In the genomic region with DNA sequence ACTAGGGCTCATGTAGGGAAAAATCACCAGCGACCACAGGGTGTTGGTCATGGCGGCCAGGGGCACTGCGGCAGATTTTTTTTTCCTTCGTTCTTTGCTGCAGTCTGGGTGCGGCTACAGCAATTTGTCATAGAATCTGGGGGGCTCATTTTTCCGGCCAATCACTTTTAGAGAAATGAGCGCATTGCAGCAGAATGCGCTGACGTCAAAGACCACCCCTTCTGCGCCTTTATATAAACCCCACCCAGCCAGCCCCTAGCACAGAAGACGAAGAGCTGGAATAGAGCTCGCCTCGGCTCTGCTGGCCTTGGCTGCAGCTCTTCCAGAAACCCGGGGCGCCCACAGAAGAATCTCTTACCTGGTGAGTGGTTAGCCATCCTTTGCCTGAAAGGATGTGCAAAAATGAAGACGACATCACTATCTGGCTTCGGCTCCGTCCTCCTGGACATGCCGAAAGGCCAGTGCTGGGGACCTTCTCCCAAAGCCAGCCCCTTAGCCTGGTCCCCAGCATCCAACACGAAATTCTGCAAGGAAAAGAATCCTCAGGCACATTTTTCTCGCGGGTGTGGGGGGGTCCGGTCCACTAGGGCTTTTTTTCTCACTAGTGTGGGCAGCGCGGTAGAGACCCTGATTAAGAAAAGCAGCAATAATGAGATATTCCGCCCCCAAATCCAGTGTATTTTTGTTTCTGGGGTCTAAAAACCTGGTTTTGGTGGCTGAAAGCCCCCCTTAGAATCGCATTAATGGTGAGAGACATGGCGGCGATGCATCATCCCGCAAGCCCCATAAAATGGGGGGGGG, we compare ENCODE assay signal across 9 mouse cellular contexts. TPM values are rescaled to one million over a fixed set of nuclear protein-coding genes. Genes with fewer than 3 reads are reported as not detected.
A peak's percentile ranks its signal among the peaks of the same experiment; 100 is the strongest.
DNase-seq lines count a peak whose midpoint lies in the region; ATAC-seq and TF ChIP-seq lines count a peak whose summit lies in the region.
"Had no signal": no experiment of that assay in that cellular context is flagged by ENCODE, and none has a peak within 500 bp of the region (broad histone marks: within the 10 kb centered on the region; RNA-seq: fewer than 3 reads in every experiment).

No protein-coding gene starts in this region.

- 0 out of 2 replicates have a peak, but pooled peaks cover 2% of the 10 kb centered on the region for H3K36me3 ChIP-seq in midbrain, postnatal 0 days (ENCODE audit: insufficient read depth, low read length)

- H3K27ac ChIP-seq in midbrain, postnatal 0 days (ENCODE audit: low read depth, low read length): peak overlapping the region; percentile 91

- intact Hi-C loops in heart, postnatal 36 days (cut with DNase I): no loop called here
- intact Hi-C loops in left cerebral cortex, postnatal 36 days (cut with DNase I): loop anchor here (2.0 to 10.0 kb wide), 3 partner anchors 102 to 636 kb away; no protein-coding TSS in a partner anchor

- 48% methylated on average over 30 of the region's 30 CpGs for WGBS in midbrain, postnatal 0 days

- H3K9ac ChIP-seq in midbrain, postnatal 0 days (replicated peaks; ENCODE audit: low read length, poor library complexity, severe bottlenecking): peak overlapping the region; percentile 74

- peak overlapping the region; percentile 44 for H3K4me3 ChIP-seq in midbrain, postnatal 0 days (ENCODE audit: low read depth, low read length)

- peaks cover 4% of the 10 kb centered on the region; the same call in 1 of the 2 replicates for H3K9me3 ChIP-seq in midbrain, postnatal 0 days (ENCODE audit: low read length)

- DNase-seq in embryo, embryonic 10 days (ENCODE audit: low spot score): peak; percentile 67
- DNase-seq in embryo, embryonic 9.5 days (ENCODE audit: extremely low spot score): no peak
- peak; percentile 81 for DNase-seq in cerebellum, adult 8-10 months
- peak; percentile 63 to 85 for DNase-seq in frontal cortex, adult 2 months (ENCODE audit: extremely low spot score in 1 of 2, low spot score in 1 of 2)
- peak; percentile 40 to 48 for DNase-seq in heart, postnatal 36 days
- peak; percentile 69 to 72 for DNase-seq in left cerebral cortex, postnatal 36 days (ENCODE audit: low spot score in 2 of 2)
- peak; percentile 90 for DNase-seq in midbrain, postnatal 0 days (ENCODE audit: low spot score)
- DNase-seq in T-cell, adult 2 months (ENCODE audit: low spot score): no peak

- peak overlapping the region; percentile 43 for H3K4me2 ChIP-seq in midbrain, postnatal 0 days (ENCODE audit: low read depth, low read length, poor library complexity, severe bottlenecking)

- H3K27me3 ChIP-seq in midbrain, postnatal 0 days (ENCODE audit: insufficient read depth, low read length): no peaks in the 10 kb centered on the region

- TF ChIP-seq CTCF in midbrain, postnatal 0 days (IDR thresholded peaks at IDR 0.05): peak; percentile 6; the same call in 1 of the 2 replicates

- no peaks in the 10 kb centered on the region for H3K4me1 ChIP-seq in midbrain, postnatal 0 days (ENCODE audit: insufficient read depth, low read length)

- ATAC-seq in midbrain, postnatal 0 days (ENCODE audit: low FRiP score): peak; percentile 35; the same call in 1 of the 2 replicates

RNA-seq across cellular contexts. Expression of a gene that starts 59.2 kb away (rescaled TPM):
- polyA plus RNA-seq in frontal cortex, adult 2 months (2012; rRNA removed): 0.13 and 0.16 TPM in 2 replicates
- total RNA-seq in heart, postnatal 36 days (2021): under 1 TPM; 0.05 to 0.14 TPM
- under 1 TPM; 0.10 to 0.32 TPM for total RNA-seq in left cerebral cortex, postnatal 36 days (2021)
- 1.3 and 1.9 TPM in 2 replicates for total RNA-seq in midbrain, postnatal 0 days (2014; rRNA removed)
- polyA plus RNA-seq in midbrain, postnatal 0 days (2015; fragmentation: Nextera tagmentation; extraction: Ambion mirVana): 0.94 and 1.5 TPM in 2 replicates
- total RNA-seq: hematopoietic stem cell, adult 5-6 weeks had no signal

Comparison
In these comparisons a context has a peak if more than half of its experiments do, and no peak if none do; other contexts are left out.
1. DNase-seq: peak in embryo, embryonic 10 days (single experiment), cerebellum, adult 8-10 months (single experiment), frontal cortex, adult 2 months (2 of 2), heart, postnatal 36 days (2 of 2), left cerebral cortex, postnatal 36 days (2 of 2) and midbrain, postnatal 0 days (single experiment); none in embryo, embryonic 9.5 days (single experiment) and T-cell, adult 2 months (single experiment).